Mouse (Mus musculus): ENCODE data around the gene Dlg1. TPM values are rescaled to one million over a fixed set of nuclear protein-coding genes. Genes with fewer than 3 reads are reported as not detected.

The Dlg1 gene
- polyA plus RNA-seq, 1 experiment from 2014 or later, result 12.7 TPM

GRCm38 (mm10) chr16:31781015-31781414 is 117.8 kb downstream of the Dlg1 start:
- H3K9ac ChIP-seq (replicated peaks; ENCODE audit: low read depth), result no peak overlapping the region
- no peaks in the 10 kb centered on the region for H3K4me1 ChIP-seq (ENCODE audit: insufficient read depth, low read depth, low read length)
- TF ChIP-seq CTCF (IDR thresholded peaks at IDR 0.05), result no peak
- TF ChIP-seq EP300 (IDR thresholded peaks at IDR 0.05), result no peak
- H3K27me3 ChIP-seq (replicated peaks; ENCODE audit: insufficient read depth, low read length), result no peaks in the 10 kb centered on the region
- ATAC-seq (no peak), DNase-seq (ENCODE audit: low spot score) (no peak)
- H3K9me3 ChIP-seq (ENCODE audit: low read length), result no peaks in the 10 kb centered on the region
- no peak overlapping the region for H3K4me3 ChIP-seq (ENCODE audit: low read depth, low read length)
- H3K4me2 ChIP-seq (replicated peaks; ENCODE audit: low read depth, low read length), result no peak overlapping the region
- no peaks in the 10 kb centered on the region for H3K36me3 ChIP-seq (ENCODE audit: insufficient read depth, low read length)
- no peak overlapping the region for H3K27ac ChIP-seq (ENCODE audit: low read length)
- 52% methylated on average over 6 of the region's 6 CpGs for WGBS

DNA sequence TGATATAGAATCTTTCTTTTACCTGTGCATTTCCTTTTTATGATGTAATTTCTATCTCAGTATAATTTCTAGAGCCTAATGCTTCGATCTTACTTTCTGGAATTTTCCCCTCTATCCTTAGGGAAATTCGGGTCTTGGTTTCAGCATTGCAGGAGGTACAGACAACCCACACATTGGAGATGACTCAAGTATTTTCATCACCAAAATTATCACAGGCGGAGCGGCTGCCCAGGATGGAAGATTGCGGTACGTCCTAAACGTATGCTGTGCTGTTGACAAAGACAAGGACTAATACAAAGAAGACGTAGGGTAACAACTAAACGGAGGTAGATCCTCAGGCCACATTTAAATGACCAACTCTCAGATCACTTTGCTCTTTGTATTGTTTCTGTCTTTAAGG is 126.8 kb downstream of the Dlg1 start:
- Histone ChIP-seq H3K9ac (replicated peaks; ENCODE audit: low read depth) (no peak overlapping the region), H3K4me3 (ENCODE audit: low read depth, low read length) (no peak overlapping the region), H3K4me1 (ENCODE audit: insufficient read depth, low read depth, low read length) (no peaks in the 10 kb centered on the region), H3K4me2 (replicated peaks; ENCODE audit: low read depth, low read length) (no peak overlapping the region), H3K27ac (ENCODE audit: low read length) (no peak overlapping the region), H3K9me3 (ENCODE audit: low read length) (no peaks in the 10 kb centered on the region), H3K36me3 (ENCODE audit: insufficient read depth, low read length) (0 out of 2 replicates have a peak, but pooled peaks cover 9% of the 10 kb centered on the region), H3K27me3 (replicated peaks; ENCODE audit: insufficient read depth, low read length) (no peaks in the 10 kb centered on the region)
- 92% methylated on average over 9 of the region's 9 CpGs for WGBS
- TF ChIP-seq EP300 (IDR thresholded peaks at IDR 0.05) (no peak), CTCF (IDR thresholded peaks at IDR 0.05) (no peak)
- DNase-seq (ENCODE audit: low spot score), result no peak
- no peak for ATAC-seq

GRCm38 (mm10) chr16:31803644-31804043 is 140.4 kb downstream of the Dlg1 start:
- Histone ChIP-seq H3K27me3 (replicated peaks; ENCODE audit: insufficient read depth, low read length) (no peaks in the 10 kb centered on the region), H3K4me3 (ENCODE audit: low read depth, low read length) (no peak overlapping the region), H3K9ac (replicated peaks; ENCODE audit: low read depth) (no peak overlapping the region), H3K4me1 (ENCODE audit: insufficient read depth, low read depth, low read length) (no peaks in the 10 kb centered on the region), H3K36me3 (ENCODE audit: insufficient read depth, low read length) (peaks cover 20% of the 10 kb centered on the region; the same call in 1 of the 2 replicates), H3K9me3 (ENCODE audit: low read length) (no peaks in the 10 kb centered on the region), H3K4me2 (replicated peaks; ENCODE audit: low read depth, low read length) (no peak overlapping the region), H3K27ac (ENCODE audit: low read length) (no peak overlapping the region)
- ATAC-seq (no peak), DNase-seq (ENCODE audit: low spot score) (no peak)
- no peak for TF ChIP-seq CTCF (IDR thresholded peaks at IDR 0.05)
- no peak for TF ChIP-seq EP300 (IDR thresholded peaks at IDR 0.05)
- 76% methylated on average over 3 of the region's 3 CpGs for WGBS

GRCm38 (mm10) chr16:31826049-31826448 is 162.8 kb downstream of the Dlg1 start:
- H3K9me3 ChIP-seq (ENCODE audit: low read length), result no peaks in the 10 kb centered on the region
- DNase-seq (ENCODE audit: low spot score) (no peak), ATAC-seq (no peak)
- H3K36me3 ChIP-seq (ENCODE audit: insufficient read depth, low read length), result no peaks in the 10 kb centered on the region
- H3K27me3 ChIP-seq (replicated peaks; ENCODE audit: insufficient read depth, low read length), result no peaks in the 10 kb centered on the region
- H3K4me2 ChIP-seq (replicated peaks; ENCODE audit: low read depth, low read length), result no peak overlapping the region
- TF ChIP-seq EP300 (IDR thresholded peaks at IDR 0.05) (no peak), CTCF (IDR thresholded peaks at IDR 0.05) (no peak)
- no peak overlapping the region for H3K4me3 ChIP-seq (ENCODE audit: low read depth, low read length)
- no peak overlapping the region for H3K27ac ChIP-seq (ENCODE audit: low read length)
- 90% methylated on average over 4 of the region's 4 CpGs for WGBS
- H3K9ac ChIP-seq (replicated peaks; ENCODE audit: low read depth), result no peak overlapping the region
- H3K4me1 ChIP-seq (ENCODE audit: insufficient read depth, low read depth, low read length), result no peaks in the 10 kb centered on the region

- no peak for TF ChIP-seq CTCF (IDR thresholded peaks at IDR 0.05)
- TF ChIP-seq EP300 (IDR thresholded peaks at IDR 0.05), result no peak
- no peak for DNase-seq (ENCODE audit: low spot score)
Measured at GRCm38 (mm10) chr16:31830726-31831125, 167.5 kb downstream of the Dlg1 start.

GRCm38 (mm10) chr16:31832630-31833422 is 169.6 kb downstream of the Dlg1 start:
- H3K27ac ChIP-seq (ENCODE audit: low read length), result no peak overlapping the region
- no peak overlapping the region for H3K4me2 ChIP-seq (replicated peaks; ENCODE audit: low read depth, low read length)
- WGBS, result 90% methylated on average over 10 of the region's 10 CpGs
- H3K4me1 ChIP-seq (ENCODE audit: insufficient read depth, low read depth, low read length), result no peaks in the 10 kb centered on the region
- ATAC-seq (no peak), DNase-seq (ENCODE audit: low spot score) (no peak)
- H3K36me3 ChIP-seq (ENCODE audit: insufficient read depth, low read length), result peaks cover 5% of the 10 kb centered on the region; the same call in 1 of the 2 replicates
- TF ChIP-seq CTCF (IDR thresholded peaks at IDR 0.05), result no peak
- no peak for TF ChIP-seq EP300 (IDR thresholded peaks at IDR 0.05)
- no peaks in the 10 kb centered on the region for H3K9me3 ChIP-seq (ENCODE audit: low read length)
- no peak overlapping the region for H3K9ac ChIP-seq (replicated peaks; ENCODE audit: low read depth)
- H3K27me3 ChIP-seq (replicated peaks; ENCODE audit: insufficient read depth, low read length), result no peaks in the 10 kb centered on the region
- H3K4me3 ChIP-seq (ENCODE audit: low read depth, low read length), result no peak overlapping the region

More at GRCm38 (mm10) chr16:31830726-31831125, 167.5 kb downstream of the Dlg1 start:
- no peaks in the 10 kb centered on the region for H3K4me1 ChIP-seq (ENCODE audit: insufficient read depth, low read depth, low read length)
- no peaks in the 10 kb centered on the region for H3K27me3 ChIP-seq (replicated peaks; ENCODE audit: insufficient read depth, low read length)
- no peaks in the 10 kb centered on the region for H3K36me3 ChIP-seq (ENCODE audit: insufficient read depth, low read length)
- H3K27ac ChIP-seq (ENCODE audit: low read length), result no peak overlapping the region
- ATAC-seq, result no peak
- H3K9me3 ChIP-seq (ENCODE audit: low read length), result no peaks in the 10 kb centered on the region
- no peak overlapping the region for H3K9ac ChIP-seq (replicated peaks; ENCODE audit: low read depth)
- H3K4me3 ChIP-seq (ENCODE audit: low read depth, low read length), result no peak overlapping the region
- H3K4me2 ChIP-seq (replicated peaks; ENCODE audit: low read depth, low read length), result no peak overlapping the region
- WGBS, result 80% methylated on average over 4 of the region's 4 CpGs
